Mouse (Mus musculus) brain, embryonic 14.5 days (tissue): ENCODE results near the gene Dab2ip.
A peak's percentile ranks its signal among the peaks of the same experiment; 100 is the strongest.

Source experiments
- CTCF ChIP-seq: fragments of 200-500 bp; IDR thresholded peaks from 2 replicates; pipeline ENCODE4 v1.5.1; 2012; ENCODE audit warnings: inconsistent platforms, mild to moderate bottlenecking, moderate library complexity, borderline replicate concordance; ENCODE audit not compliant: insufficient read depth, insufficient read length; ENCODE audit errors: extremely low read depth
- POLR2A ChIP-seq: fragments of 200-500 bp; IDR thresholded peaks from 2 replicates; pipeline ENCODE4 v1.6.1; 2012; ENCODE audit warnings: mild to moderate bottlenecking, inconsistent platforms, borderline replicate concordance; ENCODE audit not compliant: poor library complexity, insufficient read depth, insufficient read length, severe bottlenecking; ENCODE audit errors: extremely low read depth

- TF ChIP-seq CTCF (peak; percentile 98), POLR2A (no peak)
These were observed 18.6 kb upstream of the Dab2ip start for GRCm38 (mm10) chr2:35539276-35539972.
